Mouse (Mus musculus) lung, adult 18-20 months (tissue): ENCODE results near the gene Gsdme.
A peak's percentile ranks its signal among the peaks of the same experiment; 100 is the strongest.

Source experiments
- DNase-seq, 2 experiments: peaks; one replicate each; pipeline ENCODE4 v3.0.0; 2022; ENCODE audit warnings: mixed read lengths in 2 of 2

Gsdme gene

DNA sequence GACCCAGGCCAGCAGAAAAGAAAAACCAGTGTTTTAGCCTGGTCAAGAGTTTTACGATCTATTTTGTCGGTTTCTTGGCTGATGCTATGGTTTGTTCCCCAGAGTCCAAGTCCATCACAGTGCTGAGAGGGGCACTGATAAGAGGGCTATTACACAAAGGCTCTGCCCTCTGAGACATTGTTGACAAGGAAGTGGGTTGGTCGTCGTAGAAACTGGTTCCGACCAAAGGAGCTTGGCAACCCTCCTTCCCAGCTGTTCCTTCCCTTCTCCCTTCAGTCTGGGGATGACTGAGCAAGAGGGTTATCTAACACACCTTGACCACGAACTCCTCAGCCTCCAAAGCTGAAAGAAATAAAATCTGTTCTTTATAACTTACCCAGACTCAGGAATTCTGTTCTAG is at the start of gene Gsdme:
Gene Gsdme (minus strand): TSS at position 193 of the 400 bp plus-strand sequence.
- DNase-seq, result peak in 1 of 2 experiments; percentile 20

DNA sequence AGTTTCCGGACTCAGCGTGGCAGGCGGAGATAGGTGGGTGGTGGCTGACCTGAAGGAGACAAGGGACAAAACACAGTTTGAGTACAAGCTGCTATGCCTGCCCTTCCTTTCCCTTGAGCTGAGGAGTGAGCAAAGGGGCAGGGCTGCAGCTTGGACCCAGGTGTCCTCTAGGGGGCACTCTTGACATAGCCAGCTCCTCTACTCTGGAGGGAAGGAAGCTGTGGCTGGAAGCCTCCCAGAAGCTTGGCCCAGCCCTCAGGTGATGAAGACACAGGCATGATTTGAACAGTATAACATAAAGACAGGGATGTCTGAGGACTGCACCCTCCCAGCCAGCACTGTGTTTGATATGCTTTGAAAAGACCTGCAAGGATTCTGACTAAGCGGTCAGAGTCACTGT is 49.0 kb upstream of the Gsdme start:
- peak; percentile 71 to 77 for DNase-seq

DNA sequence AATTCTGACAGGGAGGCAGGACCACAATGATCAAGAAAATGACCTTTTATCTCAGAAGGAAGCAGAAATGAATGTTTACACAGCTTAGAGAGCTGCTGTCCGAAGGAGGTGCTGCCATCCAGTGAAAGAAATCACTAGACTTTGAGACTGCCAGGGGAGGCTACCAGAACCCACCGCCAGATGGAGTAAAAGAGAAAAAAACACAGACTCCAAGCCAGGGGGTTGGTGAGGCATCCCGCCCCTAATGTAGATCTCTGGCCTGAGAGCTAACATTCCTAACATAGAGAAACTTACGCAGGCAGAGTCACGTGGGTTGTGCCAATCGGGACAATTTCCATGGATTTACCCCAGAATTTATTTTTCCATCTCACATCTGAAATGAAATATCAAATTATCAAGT is 45.4 kb upstream of the Gsdme start:
- no peak for DNase-seq

- DNase-seq, result no peak
Observed at GRCm38 (mm10) chr6:50306625-50307024, 43.0 kb upstream of the Gsdme start.

- DNase-seq, result peak; percentile 68 to 73
Observed at GRCm38 (mm10) chr6:50304949-50305491, 41.4 kb upstream of the Gsdme start.

DNA sequence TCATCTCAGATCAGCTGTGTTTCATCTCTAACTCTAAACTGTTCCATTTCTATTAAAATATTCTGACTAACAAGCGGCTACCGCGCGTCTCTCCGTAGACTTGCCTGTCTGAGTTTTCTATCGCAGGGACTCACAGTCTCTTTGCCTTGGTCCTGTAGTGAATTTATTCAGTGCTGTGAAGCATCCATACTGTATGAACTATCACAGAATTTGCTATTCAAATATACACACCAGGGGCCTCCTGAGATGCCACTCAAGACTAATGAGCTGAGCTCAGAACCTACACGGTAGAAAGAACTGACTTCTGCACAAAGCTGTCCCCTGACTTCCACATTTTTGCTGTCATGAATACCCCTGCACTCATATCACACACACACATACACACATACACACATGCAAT is 37.5 kb upstream of the Gsdme start:
- DNase-seq, result no peak

DNA sequence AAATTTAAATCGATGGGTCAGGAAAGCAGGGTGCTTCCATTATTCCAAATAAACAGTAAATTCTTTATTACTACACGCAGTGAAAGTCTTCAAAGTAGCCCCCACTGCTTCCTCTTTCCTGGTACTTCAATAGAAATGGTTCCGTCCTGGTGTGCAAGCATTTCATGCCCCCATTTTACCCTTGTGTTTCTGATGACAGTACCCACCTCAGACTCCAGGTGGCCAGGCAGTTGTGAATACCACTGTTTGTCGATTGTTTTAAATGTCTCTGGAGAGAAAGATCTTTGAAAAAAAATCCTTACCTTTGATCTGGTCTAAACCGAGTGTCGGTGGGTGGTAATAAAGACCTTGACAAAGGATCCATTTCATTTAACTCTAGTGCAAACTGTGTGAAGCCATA is 37.0 kb upstream of the Gsdme start:
- no peak for DNase-seq

- no peak for DNase-seq
Observed at GRCm38 (mm10) chr6:50299071-50299470, 35.4 kb upstream of the Gsdme start.

DNA sequence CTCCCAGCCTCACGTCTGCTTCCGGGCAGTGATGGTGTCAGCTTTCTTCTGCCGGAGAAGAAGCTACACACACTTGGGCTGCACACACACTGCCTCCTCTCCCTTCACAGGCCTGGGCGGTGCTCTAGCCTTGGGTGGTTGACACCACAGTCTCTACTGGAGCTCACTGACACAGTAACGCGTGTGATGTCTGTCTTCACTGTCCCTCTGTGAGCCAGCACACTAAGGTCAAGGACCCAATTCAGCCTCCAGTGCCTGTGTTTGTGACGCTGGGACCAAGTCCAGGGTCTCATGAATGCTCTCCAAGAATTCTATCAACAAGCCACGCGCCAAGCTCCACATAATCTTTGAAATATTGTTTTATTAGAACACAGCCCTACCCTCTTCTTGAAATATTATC is 34.0 kb upstream of the Gsdme start:
- DNase-seq, result no peak

DNA sequence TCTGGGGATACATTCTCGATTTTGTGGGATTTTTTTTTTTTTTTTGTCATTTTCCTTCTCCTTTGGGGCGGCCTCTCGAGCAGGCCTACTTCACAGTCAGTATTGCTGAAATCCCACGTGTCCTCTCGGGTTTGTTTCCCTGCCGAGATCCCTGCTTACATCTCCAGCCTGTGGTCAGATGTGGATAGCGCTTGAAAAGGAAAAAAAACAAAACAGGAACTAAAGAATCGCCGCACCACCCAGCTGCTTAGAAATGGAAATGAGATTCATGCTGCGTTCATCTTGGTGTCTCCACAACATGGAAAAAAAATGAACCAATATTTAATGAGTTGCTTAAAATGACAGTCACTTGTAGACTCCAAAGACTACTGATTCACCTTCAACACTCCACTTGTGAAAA is 31.5 kb upstream of the Gsdme start:
- DNase-seq, result no peak

- peak; percentile 32 to 76 for DNase-seq
Observed at GRCm38 (mm10) chr6:50294128-50294527, 30.5 kb upstream of the Gsdme start.

DNA sequence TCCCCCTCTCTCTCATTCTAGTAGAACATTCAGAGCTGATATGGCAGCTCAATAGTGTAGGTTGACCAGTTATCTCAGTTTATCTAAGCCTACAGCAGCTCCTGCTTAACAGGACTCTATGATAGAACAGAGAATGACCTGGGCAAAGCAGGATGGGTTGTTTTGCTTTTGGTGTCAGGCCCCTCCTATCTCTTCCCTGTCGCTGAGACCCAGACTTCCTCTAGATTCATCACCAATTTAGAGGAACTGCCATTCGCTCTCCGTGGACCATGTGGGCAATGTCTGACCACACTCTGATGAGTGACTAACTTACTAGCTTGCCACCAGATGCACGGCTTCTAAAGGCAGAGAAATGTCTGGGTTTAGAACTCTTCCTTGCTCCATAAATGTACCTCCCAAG is 28.0 kb upstream of the Gsdme start:
- no peak for DNase-seq

GRCm38 (mm10) chr6:50286881-50287280 is 23.2 kb upstream of the Gsdme start:
- DNase-seq, result no peak

DNA sequence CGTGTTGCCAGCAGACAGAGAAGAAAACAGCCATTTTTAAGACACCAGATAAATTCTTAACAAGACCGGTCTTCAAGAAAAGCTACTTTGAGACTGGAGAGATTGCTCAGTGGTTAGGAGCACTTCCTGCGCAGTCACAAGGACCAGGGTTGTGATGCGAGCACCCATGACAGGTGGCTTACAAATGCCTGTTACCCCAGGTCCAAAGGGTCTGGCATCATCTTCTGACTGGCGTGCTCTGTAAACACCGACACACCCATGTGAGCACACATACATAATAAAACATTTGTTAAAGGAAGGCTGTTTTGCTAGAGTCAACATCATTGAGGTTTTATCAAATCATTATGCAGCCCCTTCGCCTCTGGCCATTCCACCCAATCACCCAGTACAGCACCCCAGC is 16.0 kb upstream of the Gsdme start:
- DNase-seq, result no peak

DNA sequence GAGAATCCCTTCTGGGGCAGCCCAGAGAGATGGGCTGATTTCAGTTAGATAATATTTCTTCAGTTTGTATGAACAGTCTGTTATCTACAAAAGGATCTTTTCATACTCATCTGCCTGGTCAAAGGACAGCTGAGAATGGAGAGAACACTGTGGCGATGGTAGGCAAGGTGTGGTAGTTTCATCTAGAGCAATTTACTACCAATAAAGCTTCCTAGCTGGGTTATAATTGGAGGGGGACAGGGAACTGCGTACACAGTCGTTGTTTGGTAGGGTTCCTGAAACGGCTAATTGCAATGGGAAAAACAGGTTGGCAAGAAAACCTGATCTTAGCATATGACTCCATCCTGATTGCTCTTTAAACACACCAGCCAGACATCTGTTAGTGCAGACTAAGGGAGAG is 10.3 kb upstream of the Gsdme start:
- DNase-seq, result no peak

GRCm38 (mm10) chr6:50273416-50273815 is 9.8 kb upstream of the Gsdme start:
- DNase-seq, result no peak

- DNase-seq, result no peak
Observed at GRCm38 (mm10) chr6:50262310-50262709, 1.4 kb downstream of the Gsdme start.

- no peak for DNase-seq
Observed at GRCm38 (mm10) chr6:50261922-50262261, 1.8 kb downstream of the Gsdme start.

DNA sequence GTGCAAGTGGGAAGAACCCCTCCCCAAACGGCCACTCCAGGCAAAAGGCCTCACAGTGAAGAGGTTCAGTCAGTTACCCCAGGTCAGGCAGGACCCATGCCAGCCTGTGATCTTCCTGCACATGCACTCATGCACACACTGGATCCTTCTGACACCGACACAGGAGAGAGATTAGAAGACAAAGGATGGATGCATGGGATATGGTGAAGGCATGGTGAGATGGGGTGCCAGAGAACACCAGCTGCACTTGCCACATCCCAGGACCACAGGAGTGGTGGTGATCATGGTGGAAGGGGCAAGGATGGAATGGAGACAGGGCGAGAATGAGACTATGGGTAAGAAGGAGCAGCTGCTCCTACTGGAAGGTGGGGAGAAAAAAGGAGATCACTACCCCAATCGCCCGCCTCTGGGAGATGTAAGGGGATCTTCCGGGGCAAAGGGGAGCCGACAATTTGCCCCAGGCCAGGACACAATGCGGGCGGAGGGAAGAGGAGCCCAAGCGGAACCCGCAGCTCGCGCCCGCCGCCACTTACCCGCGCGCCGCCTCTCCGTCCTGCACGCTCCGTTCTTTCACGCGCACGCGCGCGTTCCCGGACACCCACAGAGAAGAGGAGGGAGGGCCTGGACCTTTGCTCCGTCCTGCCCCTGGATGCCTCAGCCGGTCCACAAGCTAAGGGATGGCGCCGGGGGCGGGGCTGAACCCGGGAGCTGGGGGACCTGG is 2.3 kb downstream of the Gsdme start:
- peak; percentile 70 to 79 for DNase-seq

DNA sequence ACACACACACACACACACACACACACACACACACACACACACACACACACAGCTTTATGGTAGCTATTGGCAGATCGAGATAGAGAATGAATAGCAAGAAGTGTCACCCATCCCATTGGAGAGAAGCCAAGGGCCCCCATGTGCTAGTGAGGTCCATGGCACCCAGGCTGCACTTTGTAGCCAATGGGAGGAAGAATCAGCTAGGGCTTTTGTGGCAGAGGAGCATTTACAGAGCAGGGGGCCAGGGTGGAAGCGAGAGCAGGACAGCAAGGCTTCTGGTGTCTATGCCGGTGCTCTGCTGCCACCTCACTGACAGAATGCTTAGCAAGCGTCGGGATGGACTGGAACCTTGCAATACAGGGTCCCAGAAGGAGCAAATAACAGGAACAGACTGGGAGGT is 8.3 kb downstream of the Gsdme start:
- DNase-seq, result no peak

- peak; percentile 84 to 88 for DNase-seq
Observed at GRCm38 (mm10) chr6:50254723-50255184, 8.9 kb downstream of the Gsdme start.

DNA sequence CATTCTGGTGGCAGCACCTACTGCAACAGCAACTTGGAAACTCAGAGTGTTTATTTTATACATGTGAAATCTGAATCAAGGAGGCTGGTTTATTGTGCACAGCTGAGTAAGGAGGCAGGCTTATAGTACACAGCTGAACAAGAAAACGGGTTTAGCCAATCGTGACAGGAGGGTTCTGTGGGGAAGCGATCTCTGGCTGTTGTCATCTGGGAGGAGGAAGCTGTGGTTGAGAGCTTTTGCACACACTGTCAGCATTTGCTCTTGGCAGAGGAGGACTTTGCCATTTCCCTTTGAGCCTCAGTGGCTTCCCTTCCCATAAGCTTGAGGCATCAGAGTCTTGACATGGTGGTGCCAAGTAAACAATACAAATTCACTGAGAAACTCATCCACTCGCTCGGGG is 11.0 kb downstream of the Gsdme start:
- peak; percentile 24 to 27 for DNase-seq

GRCm38 (mm10) chr6:50247791-50248190 is 15.9 kb downstream of the Gsdme start:
- DNase-seq, result no peak

GRCm38 (mm10) chr6:50247356-50247755 is 16.3 kb downstream of the Gsdme start:
- DNase-seq, result no peak

GRCm38 (mm10) chr6:50244967-50245366 is 18.7 kb downstream of the Gsdme start:
- no peak for DNase-seq
